Mouse (Mus musculus): Measurements from ENCODE around the gene Ptprd.
"Not testable (repeated sequence)": the region's sequence is repeated elsewhere in the genome, so short reads cannot be mapped to it uniquely, and the experiment has no call there.

- not testable (repeated sequence) for TF ChIP-seq CTCF (IDR thresholded peaks at IDR 0.05; ENCODE audit: low read depth); EP300 (optimal IDR thresholded peaks at IDR 0.05)
Measured at GRCm38 (mm10) chr4:76427036-76427435, 1784.7 kb downstream of the Ptprd start.

All from stomach, postnatal 0 days (tissue).